In genomic region chr9:122455301-122455700, GRCm38 (mm10) we compare ENCODE assay signal across 27 mouse cellular contexts.
DNase-seq lines count a peak whose midpoint lies in the region; ATAC-seq and TF ChIP-seq lines count a peak whose summit lies in the region.
"Had no signal": no experiment of that assay in that cellular context is flagged by ENCODE, and none has a peak within 500 bp of the region (broad histone marks: within the 10 kb centered on the region; RNA-seq: fewer than 3 reads in every experiment).

No protein-coding gene starts in this region.

- H3K27ac ChIP-seq in stomach, postnatal 0 days (replicated peaks): no peak overlapping the region
- H3K27ac ChIP-seq: embryonic facial prominence, embryonic 15.5 days; forebrain, embryonic 15.5 days; gastrocnemius, adult 2 months; heart, embryonic 10.5 days; hindbrain, embryonic 15.5 days; intestine, embryonic 15.5 days; macrophage; midbrain, embryonic 15.5 days; neural tube, embryonic 13.5 days had no signal

- H3K4me1 ChIP-seq in stomach, postnatal 0 days (replicated peaks; ENCODE audit: control insufficient read depth, insufficient read depth): no peaks in the 10 kb centered on the region
- H3K4me1 ChIP-seq: embryonic facial prominence, embryonic 15.5 days; forebrain, embryonic 15.5 days; heart, embryonic 10.5 days; hindbrain, embryonic 15.5 days; intestine, embryonic 15.5 days; midbrain, embryonic 15.5 days; neural tube, embryonic 13.5 days had no signal

- 0 out of 2 replicates have a peak, but pooled peaks have one; percentile 24 for ATAC-seq in stomach, postnatal 0 days (ENCODE audit: low FRiP score, low TSS enrichment)
- ATAC-seq: forebrain, embryonic 15.5 days; intestine, embryonic 15.5 days; liver, postnatal 0 days; lung, postnatal 0 days; midbrain, embryonic 15.5 days had no signal

- H3K9ac ChIP-seq in stomach, postnatal 0 days (ENCODE audit: low read length): no peak overlapping the region
- H3K9ac ChIP-seq: embryonic facial prominence, embryonic 15.5 days; forebrain, embryonic 15.5 days; hindbrain, embryonic 15.5 days; intestine, embryonic 15.5 days; liver, postnatal 0 days; midbrain, embryonic 15.5 days; neural tube, embryonic 13.5 days had no signal

- 66% methylated on average over 8 of the region's 8 CpGs for WGBS in stomach, postnatal 0 days

- TF ChIP-seq CTCF in stomach, postnatal 0 days (IDR thresholded peaks at IDR 0.05; ENCODE audit: low read depth): no peak

- intact Hi-C loops in left cerebral cortex, postnatal 36 days (cut with DNase I): no loop called here

- no peak overlapping the region for H3K4me3 ChIP-seq in stomach, postnatal 0 days (ENCODE audit: low read depth, low read length)
- H3K4me3 ChIP-seq: embryonic facial prominence, embryonic 15.5 days; forebrain, embryonic 15.5 days; gastrocnemius, adult 2 months; heart, embryonic 10.5 days; hindbrain, embryonic 15.5 days; intestine, embryonic 15.5 days; midbrain, embryonic 15.5 days; myocyte; neural tube, embryonic 13.5 days had no signal

- no peaks in the 10 kb centered on the region for H3K27me3 ChIP-seq in stomach, postnatal 0 days (ENCODE audit: control insufficient read depth, insufficient read depth, low read length)
- H3K27me3 ChIP-seq: embryonic facial prominence, embryonic 15.5 days; forebrain, embryonic 15.5 days; hindbrain, embryonic 15.5 days; intestine, embryonic 15.5 days; midbrain, embryonic 15.5 days; neural tube, embryonic 13.5 days had no signal

- TF ChIP-seq EP300 in stomach, postnatal 0 days (optimal IDR thresholded peaks at IDR 0.05): no peak

- no peak overlapping the region for H3K4me2 ChIP-seq in stomach, postnatal 0 days (replicated peaks; ENCODE audit: low read depth)
- H3K4me2 ChIP-seq: embryonic facial prominence, embryonic 15.5 days; forebrain, embryonic 15.5 days; hindbrain, embryonic 15.5 days; intestine, embryonic 15.5 days; midbrain, embryonic 15.5 days; neural tube, embryonic 13.5 days had no signal

- H3K9me3 ChIP-seq in stomach, postnatal 0 days (ENCODE audit: control insufficient read depth, low read length): no peaks in the 10 kb centered on the region
- H3K9me3 ChIP-seq: embryonic facial prominence, embryonic 15.5 days; forebrain, embryonic 15.5 days; heart, embryonic 10.5 days; hindbrain, embryonic 15.5 days; intestine, embryonic 15.5 days; midbrain, embryonic 15.5 days; neural tube, embryonic 13.5 days had no signal

- DNase-seq in left cerebral cortex, adult 9 months (ENCODE audit: low spot score in 2 of 2): peak; percentile 28 to 62
- DNase-seq in left cerebral cortex, adult 11 months (ENCODE audit: low spot score): no peak
- peak; percentile 31 to 54 for DNase-seq in frontal cortex, adult 2 months (ENCODE audit: extremely low spot score in 1 of 2, low spot score in 1 of 2)
- peak; percentile 40 to 46 for DNase-seq in left cerebral cortex, postnatal 36 days (ENCODE audit: low spot score in 2 of 2)
- no peak for DNase-seq in stomach, postnatal 0 days (ENCODE audit: low spot score)
- DNase-seq in cerebellum, postnatal 4 days (ENCODE audit: low spot score in 2 of 2): no peak
- DNase-seq in gastrocnemius, postnatal 25 days: no peak
- no peak for DNase-seq in layer of hippocampus, postnatal 36 days
- DNase-seq: adrenal gland, postnatal 10 days; cerebellum, adult 2 months; cerebellum, postnatal 36 days; gastrocnemius, adult 2 months; heart, postnatal 4 days; kidney, adult 9 months; kidney, postnatal 25 days; liver, postnatal 0 days; thymus, postnatal 25 days had no signal

- H3K36me3 ChIP-seq in stomach, postnatal 0 days (ENCODE audit: control insufficient read depth, insufficient read depth, low read length): no peaks in the 10 kb centered on the region
- H3K36me3 ChIP-seq: embryonic facial prominence, embryonic 15.5 days; forebrain, embryonic 15.5 days; heart, embryonic 10.5 days; hindbrain, embryonic 15.5 days; intestine, embryonic 15.5 days; midbrain, embryonic 15.5 days; neural tube, embryonic 13.5 days had no signal

Comparison
In these comparisons a context has a peak if more than half of its experiments do, and no peak if none do; other contexts are left out.
1. DNase-seq: peak in left cerebral cortex, adult 9 months (2 of 2), frontal cortex, adult 2 months (2 of 2) and left cerebral cortex, postnatal 36 days (2 of 2); none in left cerebral cortex, adult 11 months (single experiment), stomach, postnatal 0 days (single experiment), cerebellum, postnatal 4 days (0 of 2), gastrocnemius, postnatal 25 days (single experiment) and layer of hippocampus, postnatal 36 days (0 of 2).